Comparison of ENCODE assay signal across 21 mouse cellular contexts in the genomic region with DNA sequence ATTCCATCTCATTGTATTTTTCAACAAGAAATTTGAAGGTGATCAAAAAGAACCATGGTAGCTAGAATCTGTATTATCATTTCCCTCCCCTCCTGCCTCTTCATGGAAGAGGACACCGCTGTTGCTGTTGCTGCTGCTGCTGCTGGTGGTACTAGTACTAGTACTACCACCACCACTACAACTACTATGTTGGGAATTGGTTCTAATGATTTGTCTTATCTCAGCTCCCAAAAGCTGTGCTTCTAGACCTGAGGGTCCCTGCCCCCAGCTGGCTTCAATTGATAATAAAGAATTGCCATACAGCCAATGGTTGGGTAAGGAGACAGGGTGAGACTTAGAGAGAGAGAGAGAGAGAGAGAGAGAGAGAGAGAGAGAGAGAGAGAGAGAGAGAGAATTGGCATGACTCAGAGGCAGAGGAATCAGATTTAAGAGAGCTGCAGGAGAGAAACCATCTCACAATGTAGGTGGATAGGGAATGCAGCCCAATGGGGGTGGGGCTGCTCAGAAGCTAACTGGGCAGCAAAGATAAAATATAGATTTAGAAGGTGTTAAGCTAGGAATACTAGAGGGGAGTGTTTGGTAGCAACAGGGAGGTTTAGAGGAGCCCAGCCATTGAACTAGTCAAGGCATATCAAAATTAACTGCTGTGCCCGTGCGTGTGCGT. TPM values are rescaled to one million over a fixed set of nuclear protein-coding genes. Genes with fewer than 3 reads are reported as not detected.
A peak's percentile ranks its signal among the peaks of the same experiment; 100 is the strongest.
DNase-seq lines count a peak whose midpoint lies in the region; ATAC-seq and TF ChIP-seq lines count a peak whose summit lies in the region.
"Had no signal": no experiment of that assay in that cellular context is flagged by ENCODE, and none has a peak within 500 bp of the region (broad histone marks: within the 10 kb centered on the region; RNA-seq: fewer than 3 reads in every experiment).

No protein-coding gene starts in this region.

- no peak for ATAC-seq in liver, postnatal 0 days
- peak; percentile 82 for ATAC-seq in liver, embryonic 11.5 days (replicated peaks; ENCODE audit: low FRiP score)
- ATAC-seq in liver, embryonic 16.5 days (ENCODE audit: low read depth) = peak; percentile 30; the same call in 1 of the 2 replicates
- ATAC-seq: CD4-positive, CD25-positive, alpha-beta regulatory T cell, adult 4 months; forebrain, embryonic 15.5 days had no signal

- H3K9ac ChIP-seq in liver, postnatal 0 days (replicated peaks) = no peak overlapping the region
- H3K9ac ChIP-seq in liver, embryonic 11.5 days (ENCODE audit: low read depth, low read length) = no peak overlapping the region
- H3K9ac ChIP-seq in liver, embryonic 16.5 days (ENCODE audit: low read depth, low read length) = no peak overlapping the region
- H3K9ac ChIP-seq: embryonic facial prominence, embryonic 12.5 days; forebrain, embryonic 15.5 days; hindbrain, embryonic 14.5 days had no signal

- no peak for TF ChIP-seq CTCF in liver, postnatal 0 days (IDR thresholded peaks at IDR 0.05; ENCODE audit: low read depth)

- peak; percentile 15 for DNase-seq in liver
- DNase-seq in liver, postnatal 0 days = no peak
- DNase-seq in brain, adult 2 months (ENCODE audit: low read depth, low spot score) = peak; percentile 50
- DNase-seq in liver, embryonic 11.5 days (ENCODE audit: low spot score) = no peak
- DNase-seq in spleen, adult 12 weeks (ENCODE audit: low spot score) = no peak
- DNase-seq in left cerebral cortex, postnatal 36 days (ENCODE audit: low spot score in 2 of 2) = no peak
- DNase-seq: adrenal gland, adult 8-10 months; adrenal gland, postnatal 36 days; B cell, adult 2 months; cerebellum, adult 11-12 months; cerebellum, adult 9-10 months; cerebellum, postnatal 25 days; gastrocnemius, postnatal 25 days; heart, postnatal 10 days had no signal

- intact Hi-C loops in left cerebral cortex, postnatal 36 days (cut with DNase I) = no loop called here

- H3K4me3 ChIP-seq in liver, postnatal 0 days (ENCODE audit: low read depth, low read length) = no peak overlapping the region
- no peak overlapping the region for H3K4me3 ChIP-seq in liver, embryonic 11.5 days (ENCODE audit: low read depth, low read length)
- H3K4me3 ChIP-seq in liver, embryonic 16.5 days (ENCODE audit: low read depth, low read length) = no peak overlapping the region
- H3K4me3 ChIP-seq: embryonic facial prominence, embryonic 12.5 days; forebrain, embryonic 15.5 days; heart, embryonic 10.5 days had no signal

- WGBS in liver, postnatal 0 days (ENCODE audit: insufficient replicate concordance) = 76% methylated on average over 4 of the region's 4 CpGs
- 81% methylated on average over 4 of the region's 4 CpGs for WGBS in liver, embryonic 11.5 days
- WGBS in liver, embryonic 16.5 days (ENCODE audit: insufficient replicate concordance) = 71% methylated on average over 4 of the region's 4 CpGs

- H3K4me2 ChIP-seq in liver, postnatal 0 days (ENCODE audit: low read depth, low read length) = no peak overlapping the region
- no peak overlapping the region for H3K4me2 ChIP-seq in liver, embryonic 11.5 days
- H3K4me2 ChIP-seq in liver, embryonic 16.5 days (ENCODE audit: low read depth, low read length) = no peak overlapping the region
- H3K4me2 ChIP-seq: embryonic facial prominence, embryonic 12.5 days; forebrain, embryonic 15.5 days; hindbrain, embryonic 14.5 days had no signal

- H3K9me3 ChIP-seq in liver, postnatal 0 days (ENCODE audit: low read length) = no peaks in the 10 kb centered on the region
- no peaks in the 10 kb centered on the region for H3K9me3 ChIP-seq in liver, embryonic 11.5 days (ENCODE audit: control insufficient read depth, low read length)
- no peaks in the 10 kb centered on the region for H3K9me3 ChIP-seq in liver, embryonic 16.5 days (replicated peaks; ENCODE audit: control insufficient read depth, low read length)
- H3K9me3 ChIP-seq: embryonic facial prominence, embryonic 12.5 days; forebrain, embryonic 15.5 days; G1E; heart, embryonic 10.5 days had no signal

- no peaks in the 10 kb centered on the region for H3K36me3 ChIP-seq in liver, postnatal 0 days (replicated peaks; ENCODE audit: insufficient read depth, low read length)
- no peaks in the 10 kb centered on the region for H3K36me3 ChIP-seq in liver, embryonic 11.5 days (ENCODE audit: control insufficient read depth, insufficient read depth, low read length)
- no peaks in the 10 kb centered on the region for H3K36me3 ChIP-seq in liver, embryonic 16.5 days (ENCODE audit: control insufficient read depth, insufficient read depth)
- H3K36me3 ChIP-seq: embryonic facial prominence, embryonic 12.5 days; forebrain, embryonic 15.5 days; G1E; heart, embryonic 10.5 days had no signal

- no peak for TF ChIP-seq EP300 in liver, postnatal 0 days (IDR thresholded peaks at IDR 0.05; ENCODE audit: low read depth)

- H3K27me3 ChIP-seq in liver, postnatal 0 days (ENCODE audit: insufficient read depth, low read length) = no peaks in the 10 kb centered on the region
- no peaks in the 10 kb centered on the region for H3K27me3 ChIP-seq in liver, embryonic 11.5 days (replicated peaks; ENCODE audit: control insufficient read depth, insufficient read depth, low read length)
- H3K27me3 ChIP-seq in liver, embryonic 16.5 days (ENCODE audit: control insufficient read depth, insufficient read depth, low read depth, low read length) = no peaks in the 10 kb centered on the region
- H3K27me3 ChIP-seq: embryonic facial prominence, embryonic 12.5 days; forebrain, embryonic 15.5 days had no signal

- no peaks in the 10 kb centered on the region for H3K4me1 ChIP-seq in liver, postnatal 0 days (ENCODE audit: insufficient read depth)
- H3K4me1 ChIP-seq in liver, embryonic 11.5 days (replicated peaks; ENCODE audit: control insufficient read depth, insufficient read depth, low read length) = peaks cover 6% of the 10 kb centered on the region; the same call in 1 of the 2 replicates
- H3K4me1 ChIP-seq in liver, embryonic 16.5 days (ENCODE audit: control insufficient read depth, low read depth, low read length) = peaks cover 2% of the 10 kb centered on the region; the same call in 1 of the 2 replicates
- H3K4me1 ChIP-seq: embryonic facial prominence, embryonic 12.5 days; forebrain, embryonic 15.5 days; heart, embryonic 10.5 days had no signal

- H3K27ac ChIP-seq in liver, postnatal 0 days (ENCODE audit: low read depth) = no peak overlapping the region
- H3K27ac ChIP-seq in liver, embryonic 11.5 days (ENCODE audit: low read depth, low read length) = no peak overlapping the region
- no peak overlapping the region for H3K27ac ChIP-seq in liver, embryonic 16.5 days (ENCODE audit: low read length)
- H3K27ac ChIP-seq: embryonic facial prominence, embryonic 12.5 days; forebrain, embryonic 15.5 days; heart, embryonic 10.5 days; hindbrain, embryonic 14.5 days had no signal

RNA-seq across cellular contexts. Expression of a gene that starts 31.1 kb away (rescaled TPM):
- polyA plus RNA-seq in liver, postnatal 0 days (2015; fragmentation: Nextera tagmentation; extraction: Ambion mirVana) = 9.9 and 10.3 TPM in 2 replicates
- 14.1 and 14.4 TPM in 2 replicates for polyA plus RNA-seq in liver, embryonic 11.5 days (2014; fragmentation: Nextera tagmentation; extraction: Ambion mirVana)
- 7.5 and 7.8 TPM in 2 replicates for polyA plus RNA-seq in liver, embryonic 16.5 days (2015; fragmentation: Nextera tagmentation; extraction: Ambion mirVana)
- total RNA-seq in left cerebral cortex, postnatal 36 days (2021) = 10 to 100 TPM; 31.7 to 34.0 TPM

Comparison
In these comparisons a context has a peak if more than half of its experiments do, and no peak if none do; other contexts are left out.
1. DNase-seq: peak in liver (single experiment) and brain, adult 2 months (single experiment); none in liver, postnatal 0 days (single experiment), liver, embryonic 11.5 days (single experiment), spleen, adult 12 weeks (single experiment) and left cerebral cortex, postnatal 36 days (0 of 2).